Mouse (Mus musculus) limb, embryonic 11.5 days (tissue): ENCODE data around the gene Fanca. TPM values are rescaled to one million over a fixed set of nuclear protein-coding genes. Genes with fewer than 3 reads are reported as not detected.
A peak's percentile ranks its signal among the peaks of the same experiment; 100 is the strongest.

Experiments used
- ATAC-seq: fragments of 200-750 bp; cut with Nextera tagmentation; 2 replicates; pipeline ENCODE4 v1.8.0; 2017; ENCODE audit warnings: low read depth; ENCODE audit not compliant: insufficient number of reproducible peaks, low FRiP score, low TSS enrichment
- DNase-seq: peaks from one replicate; pipeline ENCODE4 v3.0.0-alpha.2; 2015; ENCODE audit warnings: low spot score
- H3K27ac ChIP-seq: fragments of 300-500 bp; sonication (generic); replicated peaks from 2 replicates; pipeline ENCODE4 v1.5.1; 2014; ENCODE audit warnings: low read depth, mild to moderate bottlenecking, low read length
- H3K27me3 ChIP-seq: fragments of 300-500 bp; sonication (generic); 2 replicates; pipeline ENCODE4 v1.6.1; 2014; ENCODE audit warnings: mild to moderate bottlenecking, low read length, mixed read lengths; ENCODE audit not compliant: control insufficient read depth, insufficient read depth
- H3K36me3 ChIP-seq: fragments of 300-500 bp; sonication (generic); 2 replicates; pipeline ENCODE4 v1.6.1; 2014; ENCODE audit warnings: mild to moderate bottlenecking, low read length, moderate library complexity, mixed read lengths; ENCODE audit not compliant: control insufficient read depth, insufficient read depth
- H3K4me1 ChIP-seq: fragments of 300-500 bp; sonication (generic); 2 replicates; pipeline ENCODE4 v1.6.1; 2014; ENCODE audit warnings: low read length, mixed read lengths; ENCODE audit not compliant: control insufficient read depth, insufficient read depth
- H3K4me2 ChIP-seq: fragments of 300-500 bp; sonication (generic); 2 replicates; pipeline ENCODE4 v1.6.1; 2014; ENCODE audit warnings: low read depth, mild to moderate bottlenecking, moderate library complexity; ENCODE audit not compliant: severe bottlenecking
- H3K4me3 ChIP-seq: fragments of 300-500 bp; sonication (generic); 2 replicates; pipeline ENCODE4 v1.5.1; 2014; ENCODE audit warnings: low read depth, low read length
- H3K9ac ChIP-seq: fragments of 300-500 bp; sonication (generic); 2 replicates; pipeline ENCODE4 v1.6.1; 2014; ENCODE audit warnings: mild to moderate bottlenecking, low read length
- H3K9me3 ChIP-seq: fragments of 300-500 bp; sonication (generic); 2 replicates; pipeline ENCODE4 v1.6.1; 2016; ENCODE audit warnings: low read length; ENCODE audit not compliant: control insufficient read depth
- WGBS: fragments of 180-500 bp; shearing (Covaris S2); extraction: QIAGEN DNeasy Blood & Tissue Kit; methylation state at CpG from one replicate; pipeline ENCODE4 v1.1.7; 2014; 5-methylcytosine and 5-hydroxymethylcytosine counted together
- polyA plus RNA-seq: library from polyadenylated mRNA; unstranded; fragments of >200 nt; fragmentation: Nextera tagmentation; extraction: Ambion mirVana; gene quantifications from 2 replicates; pipeline ENCODE4 v1.2.1, GENCODE M21; 2014

Gene Fanca
- polyA plus RNA-seq, 1 experiment from 2014 or later = 38.9 TPM

DNA sequence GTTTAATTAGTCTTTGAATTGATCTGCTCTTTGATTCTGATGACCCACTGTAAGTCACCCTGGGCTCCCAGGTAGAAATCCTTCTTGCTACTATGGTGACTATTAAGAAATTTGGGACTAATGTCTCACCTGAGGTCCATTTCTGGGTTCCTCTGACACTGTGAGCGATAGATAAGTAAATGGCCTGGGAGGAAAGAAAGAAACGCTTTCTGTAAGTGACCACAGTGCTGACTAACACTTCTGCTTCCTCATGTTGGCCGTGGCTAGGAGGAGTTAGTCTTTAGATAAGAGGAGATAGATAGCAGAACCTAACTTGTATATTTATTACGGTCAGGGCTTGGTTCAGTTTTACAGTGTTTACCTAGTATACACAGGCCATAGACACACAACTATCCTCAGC lies 11.0 kb upstream of the Fanca start:
- Histone ChIP-seq H3K27me3 (peaks cover 20% of the 10 kb centered on the region), H3K9me3 (no peaks in the 10 kb centered on the region), H3K27ac (no peak overlapping the region), H3K4me2 (no peak overlapping the region), H3K4me1 (no peaks in the 10 kb centered on the region; the same call in 1 of the 2 replicates), H3K36me3 (no peaks in the 10 kb centered on the region), H3K4me3 (no peak overlapping the region), H3K9ac (no peak overlapping the region)
- WGBS = 90% methylated on average over 4 of the region's 4 CpGs
- no peak for ATAC-seq
- DNase-seq = no peak

DNA sequence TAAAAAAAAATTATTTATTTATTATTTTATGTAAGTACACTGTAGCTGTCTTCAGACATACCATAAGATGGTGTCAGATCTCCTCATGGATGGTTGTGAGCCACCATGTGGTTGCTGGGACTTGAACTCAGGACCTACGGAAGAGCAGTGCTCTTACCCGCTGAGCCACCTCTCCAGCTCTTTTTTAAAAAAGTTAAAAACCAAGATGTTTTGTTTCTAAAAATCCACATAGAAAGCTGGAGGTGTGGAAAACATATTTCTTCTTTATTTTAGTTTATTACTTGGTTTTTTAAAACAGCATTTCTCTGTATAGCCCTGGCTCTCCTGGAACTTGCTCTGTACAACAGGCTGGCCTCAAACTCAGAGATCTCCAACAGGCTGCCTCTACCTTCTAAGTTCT lies 10.2 kb upstream of the Fanca start:
- H3K27ac ChIP-seq = no peak overlapping the region
- H3K4me3 ChIP-seq = no peak overlapping the region
- H3K4me1 ChIP-seq = no peaks in the 10 kb centered on the region; the same call in 1 of the 2 replicates
- no peaks in the 10 kb centered on the region for H3K9me3 ChIP-seq
- DNase-seq (no peak), ATAC-seq (no peak)
- H3K36me3 ChIP-seq = no peaks in the 10 kb centered on the region
- 94% methylated on average over 2 of the region's 2 CpGs for WGBS
- no peak overlapping the region for H3K9ac ChIP-seq
- H3K27me3 ChIP-seq = peaks cover 12% of the 10 kb centered on the region; the same call in 1 of the 2 replicates
- H3K4me2 ChIP-seq = no peak overlapping the region

DNA sequence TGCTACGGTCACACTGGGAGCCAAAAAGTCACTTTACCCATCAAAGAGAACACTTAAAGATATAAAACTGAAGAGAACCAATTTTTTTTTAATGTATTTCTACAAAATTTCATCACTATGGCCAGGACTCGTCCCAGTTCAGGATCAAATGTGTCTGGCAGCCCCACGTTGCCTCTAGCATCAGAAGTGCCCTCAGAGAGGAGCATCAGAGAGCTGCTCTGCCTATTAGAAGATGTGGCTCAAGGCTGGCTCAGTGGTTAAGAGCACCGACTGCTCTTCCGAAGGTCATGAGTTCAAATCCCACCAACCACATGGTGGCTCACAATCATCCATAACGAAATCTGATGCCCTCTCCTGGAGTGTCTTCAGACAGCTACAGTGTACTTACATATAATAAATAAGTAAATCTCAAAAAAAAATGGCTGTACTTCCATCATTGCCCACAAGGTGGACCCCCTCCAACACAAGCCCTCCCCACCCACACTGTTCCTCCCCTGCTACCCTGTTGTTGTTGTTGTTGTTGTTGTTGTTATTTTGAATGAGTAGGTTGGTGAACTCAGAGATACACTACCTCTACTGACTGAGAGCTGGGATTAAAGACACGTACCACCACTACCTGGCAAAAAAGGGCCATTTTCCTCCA lies 1.3 kb upstream of the Fanca start:
- ATAC-seq (no peak), DNase-seq (peak; percentile 66)
- Histone ChIP-seq H3K9ac (no peak overlapping the region), H3K4me1 (0 out of 2 replicates have a peak, but pooled peaks cover 6% of the 10 kb centered on the region), H3K4me2 (no peak overlapping the region), H3K27ac (no peak overlapping the region), H3K27me3 (no peaks in the 10 kb centered on the region), H3K4me3 (no peak overlapping the region), H3K36me3 (no peaks in the 10 kb centered on the region), H3K9me3 (no peaks in the 10 kb centered on the region)
- WGBS = 38% methylated on average over 7 of the region's 7 CpGs

DNA sequence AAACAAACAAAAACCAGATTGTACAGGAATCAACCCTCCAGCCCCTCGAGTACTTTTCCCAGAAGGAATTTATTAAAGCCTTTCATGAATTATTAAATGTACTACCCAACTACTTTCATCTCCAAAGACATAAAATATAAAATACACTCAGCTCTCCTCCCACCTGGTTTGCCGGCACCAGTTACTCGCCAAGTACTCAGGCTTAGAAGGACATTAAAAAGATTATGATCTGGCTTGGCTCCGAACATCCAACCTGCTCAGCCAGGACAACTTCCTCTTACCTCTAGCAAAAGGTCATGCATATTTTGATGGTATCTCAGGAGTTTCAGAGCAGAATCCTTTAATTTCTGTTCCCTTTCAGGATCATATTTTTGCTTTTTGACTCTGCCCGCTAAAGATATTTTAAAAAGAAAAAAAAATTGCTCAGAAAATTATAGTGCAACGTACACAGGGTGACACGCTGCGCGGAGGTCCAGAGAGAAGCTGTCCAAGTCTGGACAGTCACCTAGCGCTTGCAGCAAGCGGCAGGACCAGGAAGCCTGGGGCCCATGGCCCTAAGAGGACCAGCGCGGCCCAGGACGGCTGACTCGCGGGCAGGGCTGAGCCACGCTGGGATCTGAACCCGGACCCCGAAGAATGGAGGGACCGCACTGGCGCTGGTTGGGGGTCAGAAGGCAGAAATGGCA lies 452 bp downstream of the Fanca start:
- no peak for DNase-seq
- Histone ChIP-seq H3K4me2 (peak overlapping the region; percentile 58), H3K4me1 (0 out of 2 replicates have a peak, but pooled peaks cover 6% of the 10 kb centered on the region), H3K27ac (no peak overlapping the region), H3K4me3 (peak overlapping the region; percentile 63), H3K9ac (peak overlapping the region; percentile 75), H3K27me3 (no peaks in the 10 kb centered on the region), H3K36me3 (no peaks in the 10 kb centered on the region), H3K9me3 (no peaks in the 10 kb centered on the region)
- 5% methylated on average over 21 of the region's 21 CpGs for WGBS
- ATAC-seq = peak; percentile 68

DNA sequence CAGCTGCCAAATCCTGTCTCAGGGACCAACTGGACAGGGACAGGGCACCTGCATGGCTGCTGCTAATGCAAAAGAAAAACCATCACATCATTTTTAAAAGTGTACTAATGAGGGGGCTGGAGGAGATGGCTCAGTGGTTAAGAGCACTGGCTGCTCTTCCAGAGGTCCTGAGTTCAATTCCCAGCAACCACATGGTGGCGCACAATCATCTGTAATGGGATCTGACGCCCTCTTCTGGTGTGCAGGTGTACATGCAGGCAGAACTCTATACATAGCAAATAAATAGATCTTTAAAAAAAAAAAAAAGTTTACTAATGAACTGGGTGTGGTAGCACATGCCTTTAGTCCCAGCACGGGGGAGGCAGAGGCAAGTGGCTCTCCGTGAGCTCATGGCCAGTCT lies 9.6 kb downstream of the Fanca start:
- H3K9me3 ChIP-seq = no peaks in the 10 kb centered on the region
- DNase-seq (no peak), ATAC-seq (no peak)
- 71% methylated on average over 4 of the region's 4 CpGs for WGBS
- H3K9ac ChIP-seq = no peak overlapping the region
- no peak overlapping the region for H3K4me3 ChIP-seq
- no peak overlapping the region for H3K4me2 ChIP-seq
- no peak overlapping the region for H3K27ac ChIP-seq
- no peaks in the 10 kb centered on the region for H3K4me1 ChIP-seq
- H3K36me3 ChIP-seq = peaks cover 8% of the 10 kb centered on the region
- H3K27me3 ChIP-seq = no peaks in the 10 kb centered on the region

DNA sequence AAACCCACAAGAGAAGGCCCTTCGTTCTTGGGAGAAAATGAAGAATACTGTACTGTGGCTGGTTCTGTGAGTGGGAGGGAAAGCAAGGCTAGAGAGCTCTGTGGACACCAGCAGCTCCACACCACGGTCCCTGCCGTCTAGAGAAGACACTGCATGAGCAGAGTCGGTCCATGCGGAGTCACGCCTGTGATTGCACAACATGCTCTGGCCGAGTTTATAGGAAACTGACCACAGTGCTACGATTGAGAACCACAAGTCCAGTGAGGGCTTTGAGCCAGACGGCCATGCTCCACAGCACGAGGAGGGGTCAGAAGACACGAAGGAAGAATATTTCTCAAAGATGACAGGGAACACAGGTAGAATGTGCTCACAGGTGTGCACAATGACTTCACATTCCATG lies 20.1 kb downstream of the Fanca start:
- Histone ChIP-seq H3K27me3 (no peaks in the 10 kb centered on the region), H3K4me3 (no peak overlapping the region), H3K4me2 (no peak overlapping the region), H3K27ac (no peak overlapping the region), H3K4me1 (no peaks in the 10 kb centered on the region), H3K9me3 (no peaks in the 10 kb centered on the region), H3K36me3 (peaks cover 5% of the 10 kb centered on the region), H3K9ac (no peak overlapping the region)
- WGBS = 95% methylated on average over 11 of the region's 11 CpGs
- DNase-seq = no peak
- ATAC-seq = no peak

DNA sequence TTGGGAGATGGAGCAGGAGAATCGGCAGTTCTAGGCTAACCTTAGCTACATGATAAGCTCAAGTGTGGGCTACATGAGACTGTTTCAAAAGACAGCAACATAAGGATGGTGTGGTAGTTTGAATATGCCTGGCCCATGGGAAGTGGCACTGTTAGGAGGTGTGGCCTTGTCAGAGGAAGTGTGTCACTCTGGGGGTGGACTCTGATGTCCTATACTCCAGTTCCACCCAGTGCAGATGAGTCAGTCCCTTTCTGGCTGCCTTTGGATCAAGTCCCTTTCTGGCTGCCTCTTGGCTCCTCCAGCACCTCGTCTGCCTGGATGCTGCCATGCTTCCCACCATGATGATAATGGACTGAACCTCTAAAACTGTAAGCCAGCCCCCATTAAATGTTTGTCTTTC lies 25.6 kb downstream of the Fanca start:
- ATAC-seq = no peak
- H3K4me1 ChIP-seq = no peaks in the 10 kb centered on the region
- no peak overlapping the region for H3K27ac ChIP-seq
- no peaks in the 10 kb centered on the region for H3K27me3 ChIP-seq
- no peak overlapping the region for H3K4me2 ChIP-seq
- no peak overlapping the region for H3K4me3 ChIP-seq
- DNase-seq = no peak
- peaks cover 16% of the 10 kb centered on the region; the same call in 1 of the 2 replicates for H3K36me3 ChIP-seq
- H3K9me3 ChIP-seq = no peaks in the 10 kb centered on the region
- WGBS = 92% methylated on average over 2 of the region's 2 CpGs
- H3K9ac ChIP-seq = no peak overlapping the region

DNA sequence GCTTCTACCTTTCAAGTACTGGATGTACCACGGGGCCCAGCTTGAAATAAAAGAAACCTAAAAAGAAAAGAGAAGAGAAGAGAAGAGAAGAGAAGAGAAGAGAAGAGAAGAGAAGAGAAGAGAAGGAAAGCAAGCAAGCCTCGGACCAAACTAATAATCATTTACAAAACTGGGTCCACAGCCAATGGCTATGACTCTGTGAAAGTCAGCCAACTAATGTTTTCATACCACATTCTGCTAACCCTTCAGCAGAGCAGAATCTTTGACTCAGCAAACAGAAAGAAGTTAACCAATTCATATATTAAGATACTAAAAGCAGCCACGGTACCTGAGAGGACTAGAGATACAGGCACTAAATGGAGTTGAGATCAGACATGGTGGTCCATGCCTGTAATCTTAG lies 26.1 kb downstream of the Fanca start:
- no peak overlapping the region for H3K4me2 ChIP-seq
- H3K9me3 ChIP-seq = no peaks in the 10 kb centered on the region
- ATAC-seq = no peak
- no peak for DNase-seq
- H3K27me3 ChIP-seq = no peaks in the 10 kb centered on the region
- no peak overlapping the region for H3K4me3 ChIP-seq
- 89% methylated on average over 3 of the region's 3 CpGs for WGBS
- no peak overlapping the region for H3K27ac ChIP-seq
- no peaks in the 10 kb centered on the region for H3K4me1 ChIP-seq
- H3K36me3 ChIP-seq = peaks cover 16% of the 10 kb centered on the region; the same call in 1 of the 2 replicates
- H3K9ac ChIP-seq = no peak overlapping the region
